Mouse (Mus musculus) yolk sac, embryonic 10.5 days (tissue): ENCODE results near the gene 1700016D06Rik.

Source experiments
- DNase-seq: peaks from one replicate; pipeline ENCODE4 v3.0.0-alpha.2; 2017; ENCODE audit warnings: low spot score

The 1700016D06Rik gene

GRCm38 (mm10) chr8:11634331-11635011 lies 66.4 kb downstream of the 1700016D06Rik start:
- no peak for DNase-seq

DNA sequence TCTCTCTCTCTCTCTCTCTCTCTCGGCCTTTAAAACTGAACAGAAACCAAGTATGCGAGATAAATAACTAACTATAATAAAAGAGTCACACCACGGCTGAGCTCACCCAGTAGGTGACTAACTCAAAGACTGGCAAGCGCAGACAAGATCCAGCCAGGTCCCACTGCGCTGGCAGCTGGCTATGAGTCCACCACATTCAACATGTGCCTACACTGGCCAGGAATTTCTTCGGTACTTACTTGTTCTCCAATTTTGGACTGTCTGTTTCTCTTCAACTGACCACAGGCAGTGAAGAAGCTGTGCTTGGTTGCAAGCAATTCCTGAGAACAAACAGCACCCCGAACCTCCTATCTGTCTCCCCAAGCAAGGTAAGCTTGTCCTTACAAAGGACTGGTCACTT lies 67.4 kb downstream of the 1700016D06Rik start:
- no peak for DNase-seq

DNA sequence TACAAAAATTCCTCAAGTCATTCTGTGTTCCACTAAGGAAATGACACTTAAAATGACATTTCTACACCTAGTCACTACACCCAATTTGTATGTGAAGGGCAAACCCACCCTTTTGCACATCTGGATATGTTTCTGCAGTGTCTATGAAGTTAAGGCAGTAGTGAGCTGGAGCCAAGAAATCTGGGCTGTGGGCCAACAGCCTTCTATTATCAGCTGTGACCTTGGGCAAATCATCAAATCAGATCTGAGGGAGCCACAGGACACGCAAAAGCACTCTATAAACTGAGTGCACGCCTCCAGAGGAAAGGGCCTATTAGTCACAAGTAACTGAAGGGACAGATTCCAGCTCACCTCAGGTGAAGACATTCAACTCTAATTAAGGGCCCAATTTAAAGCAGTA lies 68.5 kb downstream of the 1700016D06Rik start:
- no peak for DNase-seq

GRCm38 (mm10) chr8:11629206-11629605 lies 71.7 kb downstream of the 1700016D06Rik start:
- DNase-seq, result no peak

DNA sequence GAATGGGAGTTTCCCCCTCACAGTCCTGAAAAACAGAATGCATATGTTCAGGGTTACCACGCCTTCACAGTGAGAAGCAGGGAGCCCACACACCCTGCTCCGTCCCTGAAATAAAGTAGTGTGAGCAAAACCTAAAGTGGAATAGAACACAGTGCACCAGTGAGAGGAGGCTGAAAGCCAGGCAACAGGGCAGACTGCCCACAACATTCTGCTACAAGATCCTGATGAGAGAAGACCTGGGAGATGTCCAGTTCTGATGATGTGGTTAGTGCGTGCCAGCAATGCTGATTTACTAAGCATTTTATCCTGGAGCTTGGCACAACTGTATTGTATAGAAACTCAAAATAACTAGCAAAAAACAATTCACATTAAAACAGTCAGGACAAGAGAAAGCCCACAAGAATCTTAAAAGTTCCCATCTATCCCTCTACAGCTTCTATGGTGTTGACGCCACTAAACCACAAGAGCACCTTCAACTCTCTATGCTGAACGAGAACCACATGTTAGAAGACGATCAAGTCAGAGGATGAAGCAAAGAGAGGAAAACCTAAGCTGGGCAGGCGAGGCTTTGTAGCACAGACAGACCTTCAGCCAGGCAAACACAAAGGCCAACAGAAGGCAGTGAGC lies 72.2 kb downstream of the 1700016D06Rik start:
- DNase-seq, result no peak

DNA sequence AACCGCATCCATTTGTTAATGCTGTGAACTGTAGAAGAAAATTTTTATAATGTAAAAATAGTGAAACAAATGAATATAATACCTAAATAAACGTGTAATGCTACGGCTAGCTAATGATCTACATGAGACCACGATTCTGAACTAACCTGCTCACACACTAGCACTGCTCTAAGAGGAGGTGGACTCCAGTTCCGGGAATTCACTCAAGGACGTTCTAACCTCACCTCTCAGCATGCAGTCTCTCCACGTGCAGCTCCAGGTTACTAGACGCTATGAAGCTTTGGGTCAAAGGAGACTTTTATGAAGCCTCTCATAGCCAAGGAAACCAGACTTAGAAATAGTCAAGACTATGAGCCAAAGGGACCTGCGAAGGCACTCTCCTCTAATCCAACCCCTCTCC lies 73.1 kb downstream of the 1700016D06Rik start:
- DNase-seq, result no peak

GRCm38 (mm10) chr8:11625084-11625483 lies 75.8 kb downstream of the 1700016D06Rik start:
- no peak for DNase-seq

- DNase-seq, result no peak
Observed at GRCm38 (mm10) chr8:11619091-11619490, 81.8 kb downstream of the 1700016D06Rik start.

GRCm38 (mm10) chr8:11618063-11618462 lies 82.8 kb downstream of the 1700016D06Rik start:
- no peak for DNase-seq

DNA sequence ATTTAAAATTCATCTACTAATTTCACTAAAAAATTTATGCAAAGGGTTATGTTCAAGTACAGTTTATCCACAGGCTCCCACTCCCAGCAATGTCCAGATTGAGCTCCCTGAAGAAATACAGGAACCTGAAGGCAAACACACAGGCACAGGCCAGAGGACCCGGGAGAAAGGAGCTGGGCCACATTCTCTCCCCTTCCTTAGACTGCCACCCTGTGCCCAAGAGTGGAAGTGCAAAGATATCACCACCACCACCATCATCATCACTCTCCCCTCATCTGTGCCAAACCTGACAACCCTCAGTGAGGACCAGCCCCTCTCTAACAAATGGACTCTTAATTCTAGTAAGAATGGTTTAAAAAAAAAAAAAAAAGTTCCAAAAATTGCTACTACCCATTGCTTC lies 84.6 kb downstream of the 1700016D06Rik start:
- DNase-seq, result no peak

GRCm38 (mm10) chr8:11614126-11614835 lies 86.6 kb downstream of the 1700016D06Rik start:
- DNase-seq, result no peak

GRCm38 (mm10) chr8:11608848-11609247 lies 92.0 kb downstream of the 1700016D06Rik start:
- no peak for DNase-seq
